ENCODE assay signal across 11 mouse cellular contexts in genomic region chr6:55880886-55881285, GRCm38 (mm10). TPM values are rescaled to one million over a fixed set of nuclear protein-coding genes. Genes with fewer than 3 reads are reported as not detected.
DNase-seq lines count a peak whose midpoint lies in the region; ATAC-seq and TF ChIP-seq lines count a peak whose summit lies in the region.
"Had no signal": no experiment of that assay in that cellular context is flagged by ENCODE, and none has a peak within 500 bp of the region (broad histone marks: within the 10 kb centered on the region; RNA-seq: fewer than 3 reads in every experiment).

No protein-coding gene starts in this region.

- no peaks in the 10 kb centered on the region for H3K9me3 ChIP-seq in kidney, postnatal 0 days (replicated peaks; ENCODE audit: low read length)
- H3K9me3 ChIP-seq: heart, embryonic 10.5 days; limb, embryonic 15.5 days; neural tube, embryonic 13.5 days had no signal

- no peaks in the 10 kb centered on the region for H3K4me1 ChIP-seq in kidney, postnatal 0 days (replicated peaks; ENCODE audit: insufficient read depth, low read length)
- H3K4me1 ChIP-seq: heart, embryonic 10.5 days; limb, embryonic 15.5 days; neural tube, embryonic 13.5 days had no signal

- no peak overlapping the region for H3K4me3 ChIP-seq in kidney, postnatal 0 days (replicated peaks; ENCODE audit: low read depth, low read length)
- H3K4me3 ChIP-seq: heart, embryonic 10.5 days; limb, embryonic 15.5 days; neural tube, embryonic 13.5 days had no signal

- ATAC-seq in kidney, postnatal 0 days (replicated peaks; ENCODE audit: low FRiP score, low read depth) = no peak

- 22% methylated on average over 3 of the region's 3 CpGs for WGBS in kidney, postnatal 0 days

- H3K27ac ChIP-seq in kidney, postnatal 0 days = no peak overlapping the region
- H3K27ac ChIP-seq: heart, embryonic 10.5 days; limb, embryonic 15.5 days; neural tube, embryonic 13.5 days had no signal

- no peaks in the 10 kb centered on the region for H3K27me3 ChIP-seq in kidney, postnatal 0 days (ENCODE audit: insufficient read depth, low read length)
- H3K27me3 ChIP-seq: limb, embryonic 15.5 days; neural tube, embryonic 13.5 days had no signal

- intact Hi-C loops in heart, postnatal 14 days (cut with DNase I) = no loop called here

- no peak overlapping the region for H3K4me2 ChIP-seq in kidney, postnatal 0 days (ENCODE audit: low read length)
- H3K4me2 ChIP-seq: limb, embryonic 15.5 days; neural tube, embryonic 13.5 days had no signal

- no peak for TF ChIP-seq CTCF in kidney, postnatal 0 days (IDR thresholded peaks at IDR 0.05; ENCODE audit: low read depth)

- no peaks in the 10 kb centered on the region for H3K36me3 ChIP-seq in kidney, postnatal 0 days (ENCODE audit: insufficient read depth, low read length)
- H3K36me3 ChIP-seq: heart, embryonic 10.5 days; limb, embryonic 15.5 days; neural tube, embryonic 13.5 days had no signal

- no peak overlapping the region for H3K9ac ChIP-seq in kidney, postnatal 0 days (ENCODE audit: low read depth, low read length)
- H3K9ac ChIP-seq: limb, embryonic 15.5 days; neural tube, embryonic 13.5 days had no signal

- DNase-seq in kidney, postnatal 0 days (ENCODE audit: low spot score) = peak; percentile 22
- DNase-seq in kidney, adult 8-10 months = no peak
- peak; percentile 1 for DNase-seq in right cerebral cortex, adult 18-20 months
- DNase-seq in right cerebral cortex, postnatal 4 days = no peak
- peak; percentile 29 for DNase-seq in embryo, embryonic 9.5 days (ENCODE audit: extremely low spot score)
- peak; percentile 27 for DNase-seq in retina, postnatal 1 day
- no peak for DNase-seq in heart, postnatal 14 days

RNA-seq across cellular contexts. Expression of gene Itprid1, which starts 44.2 kb away (rescaled TPM):
- 0.09 and 0.17 TPM in 2 replicates for polyA plus RNA-seq in kidney, postnatal 0 days (2015; fragmentation: Nextera tagmentation; extraction: Ambion mirVana)
- not detected for total RNA-seq in heart, postnatal 14 days (2021)
- total RNA-seq: megakaryocyte, adult 5-6 weeks had no signal
- polyA plus RNA-seq: heart, embryonic 10.5 days; neural tube, embryonic 13.5 days had no signal

Comparison
In these comparisons a context has a peak if more than half of its experiments do, and no peak if none do; other contexts are left out.
1. DNase-seq: peak in kidney, postnatal 0 days (single experiment), right cerebral cortex, adult 18-20 months (single experiment), embryo, embryonic 9.5 days (single experiment) and retina, postnatal 1 day (single experiment); none in kidney, adult 8-10 months (0 of 2), right cerebral cortex, postnatal 4 days (single experiment) and heart, postnatal 14 days (0 of 2).